Mouse (Mus musculus): ENCODE data around the gene Stox2.

Stox2 gene

DNA sequence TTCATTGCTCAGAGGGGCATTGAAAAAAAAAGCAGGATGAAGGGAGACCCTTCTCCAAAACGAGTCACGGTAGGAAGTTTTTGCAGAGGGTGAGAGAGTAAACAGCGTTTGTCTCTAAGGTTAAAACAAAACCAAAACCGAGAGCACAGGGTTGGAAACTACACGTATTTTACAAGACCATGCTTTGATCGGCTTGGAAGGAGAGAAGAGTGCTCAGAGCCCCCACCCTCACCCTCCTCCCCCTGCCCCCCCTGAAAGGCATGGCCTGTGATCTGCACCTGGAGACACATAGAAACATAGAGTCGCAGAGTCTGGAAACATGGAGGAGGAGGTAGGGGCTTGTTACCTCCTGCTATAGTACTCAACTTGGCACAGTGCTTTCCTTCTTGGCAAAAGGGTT is 272.3 kb downstream of the Stox2 start:
- no peak for DNase-seq

- no peak for DNase-seq
These were observed 273.3 kb downstream of the Stox2 start for GRCm38 (mm10) chr8:47172848-47173247.

DNA sequence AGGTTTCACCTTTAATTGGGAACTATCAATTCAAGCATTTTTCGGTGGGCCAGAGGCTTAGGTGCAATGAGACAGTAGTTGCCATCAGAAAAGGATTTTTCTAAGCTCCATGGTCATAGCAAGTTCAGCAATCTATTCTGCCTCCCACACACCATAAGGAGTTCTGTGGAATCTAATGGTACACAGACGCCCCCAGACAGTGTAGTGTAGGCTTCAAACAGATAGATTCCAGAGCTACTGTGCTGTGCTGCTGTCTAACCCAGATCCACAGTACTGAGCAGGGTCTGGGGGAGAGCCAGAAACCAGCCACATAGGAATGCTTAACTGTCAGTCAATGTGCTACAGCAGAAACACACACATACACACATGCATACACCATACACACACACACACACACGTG is 285.5 kb downstream of the Stox2 start:
- DNase-seq = peak; percentile 72

- no peak for DNase-seq
These were observed 291.6 kb downstream of the Stox2 start for GRCm38 (mm10) chr8:47154521-47154920.

- DNase-seq = no peak
These were observed 300.9 kb downstream of the Stox2 start for GRCm38 (mm10) chr8:47145258-47145657.

DNA sequence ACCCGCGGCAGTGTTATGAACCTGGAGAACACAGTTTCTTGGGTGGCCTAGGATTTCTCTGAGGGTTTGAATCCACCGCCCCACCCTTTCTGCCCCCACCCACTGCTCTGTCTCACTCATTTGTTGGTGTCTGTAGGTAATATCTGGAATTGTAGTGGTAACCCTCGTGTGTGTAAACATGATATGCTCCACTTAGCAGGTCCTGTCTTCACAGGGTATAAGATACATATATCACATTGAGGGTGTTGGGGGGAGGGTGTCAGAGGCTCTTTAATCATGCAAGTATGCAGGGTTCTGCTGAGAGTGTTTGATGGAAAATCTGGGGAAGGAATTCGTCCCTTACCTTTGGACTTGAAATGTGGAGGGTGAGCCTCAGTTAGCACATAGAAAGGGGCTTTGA is 310.1 kb downstream of the Stox2 start:
- DNase-seq = no peak

- DNase-seq = no peak
These were observed 310.6 kb downstream of the Stox2 start for GRCm38 (mm10) chr8:47135586-47135985.

GRCm38 (mm10) chr8:47134736-47135135 is 311.4 kb downstream of the Stox2 start:
- DNase-seq = no peak

- no peak for DNase-seq
These were observed 312.8 kb downstream of the Stox2 start for GRCm38 (mm10) chr8:47133381-47133780.

All from layer of hippocampus, adult 9-11 months (tissue).